Mouse (Mus musculus): ENCODE measurements around the gene Isx. TPM values are rescaled to one million over a fixed set of nuclear protein-coding genes. Genes with fewer than 3 reads are reported as not detected.

The Isx gene
- polyA plus RNA-seq (2017; shearing (Covaris generic)), result not detected

DNA sequence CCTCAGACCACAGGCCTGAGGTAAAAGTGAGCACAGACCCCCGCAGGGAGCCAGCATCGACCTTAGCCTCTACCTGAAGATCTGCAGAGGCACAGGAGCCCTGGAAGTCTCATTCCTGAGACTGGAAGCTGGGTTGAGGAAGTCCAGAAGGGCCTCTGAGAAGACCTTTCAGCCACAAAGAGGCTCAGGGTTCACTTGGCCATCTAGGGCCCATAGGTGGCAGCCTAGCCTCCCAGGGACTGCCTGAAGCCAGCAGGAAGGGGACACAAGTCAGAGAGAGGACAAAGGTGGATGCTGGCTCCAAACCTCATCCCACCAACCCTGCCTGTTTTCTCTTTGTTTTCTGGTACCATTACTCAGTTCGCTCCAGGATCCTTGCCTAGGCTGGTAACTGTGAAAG, at the start of gene Isx:
Gene Isx (plus strand): TSS at position 234 of the 400 bp plus-strand sequence.

Other genes with a start within 250 kb of the Isx start
- gene Hmgxb4, start 120.2 kb downstream of the Isx start, polyA plus RNA-seq (2017; shearing (Covaris generic)), result 12.2 TPM
- 24.5 TPM for gene Tom1, start 160.5 kb downstream of the Isx start, polyA plus RNA-seq (2017; shearing (Covaris generic))
- 9.0 TPM for gene Hmox1, start 220.4 kb downstream of the Isx start, polyA plus RNA-seq (2017; shearing (Covaris generic))
- gene Mcm5, start 236.4 kb downstream of the Isx start, polyA plus RNA-seq (2017; shearing (Covaris generic)), result 24.8 TPM

All from effector memory CD4-positive, alpha-beta T cell, adult 5 months (primary cell).